Mouse (Mus musculus) liver, embryonic 12.5 days (tissue): ENCODE measurements around the gene Igfbp5. TPM values are rescaled to one million over a fixed set of nuclear protein-coding genes. Genes with fewer than 3 reads are reported as not detected.

Experiments
- ATAC-seq: fragments of 200-750 bp; cut with Nextera tagmentation; 2 replicates; pipeline ENCODE4 v1.8.0; 2017; ENCODE audit warnings: moderate number of reproducible peaks, mild to moderate bottlenecking, moderate library complexity
- H3K27ac ChIP-seq: fragments of 300-500 bp; sonication (generic); 2 replicates; pipeline ENCODE4 v1.5.1; 2016; ENCODE audit warnings: mild to moderate bottlenecking
- H3K27me3 ChIP-seq: fragments of 300-500 bp; sonication (generic); replicated peaks from 2 replicates; pipeline ENCODE4 v1.6.1; 2016; ENCODE audit warnings: mild to moderate bottlenecking, moderate library complexity
- H3K36me3 ChIP-seq: fragments of 300-500 bp; sonication (generic); 2 replicates; pipeline ENCODE4 v1.6.1; 2016; ENCODE audit warnings: mild to moderate bottlenecking, moderate library complexity
- H3K4me1 ChIP-seq: fragments of 300-500 bp; sonication (generic); 2 replicates; pipeline ENCODE4 v1.6.1; 2016
- H3K4me2 ChIP-seq: fragments of 300-500 bp; sonication (generic); 2 replicates; pipeline ENCODE4 v1.6.1; 2016; ENCODE audit warnings: mild to moderate bottlenecking, moderate library complexity
- H3K4me3 ChIP-seq: fragments of 300-500 bp; sonication (generic); 2 replicates; pipeline ENCODE4 v1.5.1; 2016; ENCODE audit warnings: mild to moderate bottlenecking, moderate library complexity
- H3K9ac ChIP-seq: fragments of 300-500 bp; sonication (generic); 2 replicates; pipeline ENCODE4 v1.6.1; 2016; ENCODE audit warnings: mild to moderate bottlenecking, moderate library complexity
- H3K9me3 ChIP-seq: fragments of 300-500 bp; sonication (generic); replicated peaks from 2 replicates; pipeline ENCODE4 v1.6.1; 2016; ENCODE audit warnings: mild to moderate bottlenecking, moderate library complexity
- WGBS: fragments of 180-500 bp; shearing (Covaris S2); methylation state at CpG from one replicate; pipeline ENCODE4 v1.1.7; 2016; ENCODE audit not compliant: insufficient replicate concordance; 5-methylcytosine and 5-hydroxymethylcytosine counted together
- polyA plus RNA-seq: library from polyadenylated mRNA; unstranded; fragments of >200 nt; fragmentation: Nextera tagmentation; extraction: Ambion mirVana; gene quantifications from 2 replicates; pipeline ENCODE4 v1.2.1, GENCODE M21; 2016

Gene Igfbp5
- polyA plus RNA-seq, 1 experiment from 2014 or later: 7.6 TPM

- Histone ChIP-seq H3K4me2 (no peak overlapping the region), H3K27me3 (peaks cover 79% of the 10 kb centered on the region), H3K27ac (no peak overlapping the region), H3K4me3 (no peak overlapping the region), H3K9ac (no peak overlapping the region), H3K9me3 (no peaks in the 10 kb centered on the region), H3K4me1 (peaks cover 40% of the 10 kb centered on the region), H3K36me3 (no peaks in the 10 kb centered on the region)
- WGBS: 4% methylated on average over 3 of the region's 3 CpGs
- no peak for ATAC-seq
Measured at GRCm38 (mm10) chr1:72875708-72876107, 1.0 kb upstream of the Igfbp5 start.

- WGBS: under 1% methylated on average over 43 of the region's 43 CpGs
- ATAC-seq: no peak
- H3K4me2 ChIP-seq: peak overlapping the region; percentile 69
- H3K4me3 ChIP-seq: peak overlapping the region; percentile 38
- no peaks in the 10 kb centered on the region for H3K9me3 ChIP-seq
- peaks cover 54% of the 10 kb centered on the region for H3K4me1 ChIP-seq
- peaks cover 93% of the 10 kb centered on the region for H3K27me3 ChIP-seq
- H3K9ac ChIP-seq: no peak overlapping the region; the same call in 1 of the 2 replicates
- no peaks in the 10 kb centered on the region for H3K36me3 ChIP-seq
- H3K27ac ChIP-seq: 0 out of 2 replicates have a peak overlapping the region, but pooled peaks have one; percentile 2
Measured at GRCm38 (mm10) chr1:72873511-72874286, 985 bp downstream of the Igfbp5 start.

GRCm38 (mm10) chr1:72873078-72873477 is 1.6 kb downstream of the Igfbp5 start:
- ATAC-seq: no peak
- peak overlapping the region; percentile 38 for H3K4me3 ChIP-seq

GRCm38 (mm10) chr1:72872521-72872920 is 2.2 kb downstream of the Igfbp5 start:
- Histone ChIP-seq H3K27ac (no peak overlapping the region), H3K36me3 (no peaks in the 10 kb centered on the region), H3K4me2 (peak overlapping the region; percentile 69), H3K4me1 (peaks cover 58% of the 10 kb centered on the region), H3K27me3 (peaks cover 84% of the 10 kb centered on the region), H3K9me3 (no peaks in the 10 kb centered on the region), H3K9ac (no peak overlapping the region), H3K4me3 (peak overlapping the region; percentile 40; the same call in 1 of the 2 replicates)
- no peak for ATAC-seq
- WGBS: 2% methylated on average over 8 of the region's 8 CpGs

More at GRCm38 (mm10) chr1:72873078-72873477, 1.6 kb downstream of the Igfbp5 start:
- 2% methylated on average over 16 of the region's 16 CpGs for WGBS
- H3K9me3 ChIP-seq: no peaks in the 10 kb centered on the region
- H3K4me1 ChIP-seq: peaks cover 58% of the 10 kb centered on the region
- no peak overlapping the region for H3K27ac ChIP-seq
- no peak overlapping the region for H3K9ac ChIP-seq
- peak overlapping the region; percentile 69 for H3K4me2 ChIP-seq
- no peaks in the 10 kb centered on the region for H3K36me3 ChIP-seq
- peaks cover 87% of the 10 kb centered on the region for H3K27me3 ChIP-seq

- H3K36me3 ChIP-seq: no peaks in the 10 kb centered on the region
- H3K9me3 ChIP-seq: no peaks in the 10 kb centered on the region
- peak overlapping the region; percentile 69 for H3K4me2 ChIP-seq
- no peak for ATAC-seq
- H3K27ac ChIP-seq: no peak overlapping the region
- no peak overlapping the region for H3K9ac ChIP-seq
- H3K4me1 ChIP-seq: peaks cover 58% of the 10 kb centered on the region
- peaks cover 77% of the 10 kb centered on the region for H3K27me3 ChIP-seq
- peak overlapping the region; percentile 40 for H3K4me3 ChIP-seq
- WGBS: under 1% methylated on average over 34 of the region's 34 CpGs
Measured at GRCm38 (mm10) chr1:72871697-72872411, 2.8 kb downstream of the Igfbp5 start.

- peak overlapping the region; percentile 40 for H3K4me3 ChIP-seq
- peaks cover 58% of the 10 kb centered on the region for H3K4me1 ChIP-seq
- no peaks in the 10 kb centered on the region for H3K9me3 ChIP-seq
- peak overlapping the region; percentile 69 for H3K4me2 ChIP-seq
- H3K27ac ChIP-seq: no peak overlapping the region
- WGBS: 0% methylated on average over 6 of the region's 6 CpGs
- ATAC-seq: no peak
- H3K9ac ChIP-seq: no peak overlapping the region
- no peaks in the 10 kb centered on the region for H3K36me3 ChIP-seq
- peaks cover 72% of the 10 kb centered on the region for H3K27me3 ChIP-seq
Measured at GRCm38 (mm10) chr1:72871337-72871696, 3.4 kb downstream of the Igfbp5 start.

- H3K27me3 ChIP-seq: peaks cover 66% of the 10 kb centered on the region
- H3K27ac ChIP-seq: no peak overlapping the region
- peak overlapping the region; percentile 38 for H3K4me3 ChIP-seq
Measured at GRCm38 (mm10) chr1:72870615-72871336, 3.9 kb downstream of the Igfbp5 start.

GRCm38 (mm10) chr1:72869681-72870614 is 4.7 kb downstream of the Igfbp5 start:
- 8% methylated on average over 22 of the region's 22 CpGs for WGBS
- Histone ChIP-seq H3K9me3 (no peaks in the 10 kb centered on the region), H3K4me3 (peak overlapping the region; percentile 38), H3K36me3 (no peaks in the 10 kb centered on the region), H3K27ac (no peak overlapping the region), H3K9ac (no peak overlapping the region), H3K27me3 (peaks cover 58% of the 10 kb centered on the region), H3K4me1 (peaks cover 58% of the 10 kb centered on the region), H3K4me2 (peak overlapping the region; percentile 69)
- ATAC-seq: peak; percentile 31; the same call in 1 of the 2 replicates

More at GRCm38 (mm10) chr1:72870615-72871336, 3.9 kb downstream of the Igfbp5 start:
- Histone ChIP-seq H3K4me2 (peak overlapping the region; percentile 69), H3K9me3 (no peaks in the 10 kb centered on the region), H3K36me3 (no peaks in the 10 kb centered on the region), H3K4me1 (peaks cover 58% of the 10 kb centered on the region), H3K9ac (no peak overlapping the region)
- peak; percentile 40 for ATAC-seq
- 1% methylated on average over 20 of the region's 20 CpGs for WGBS

GRCm38 (mm10) chr1:72869275-72869674 is 5.4 kb downstream of the Igfbp5 start:
- H3K4me1 ChIP-seq: peaks cover 52% of the 10 kb centered on the region
- peaks cover 53% of the 10 kb centered on the region for H3K27me3 ChIP-seq
- no peak overlapping the region for H3K4me2 ChIP-seq
- H3K4me3 ChIP-seq: no peak overlapping the region
- no peaks in the 10 kb centered on the region for H3K9me3 ChIP-seq
- no peak overlapping the region for H3K27ac ChIP-seq
- H3K9ac ChIP-seq: no peak overlapping the region
- no peaks in the 10 kb centered on the region for H3K36me3 ChIP-seq
- ATAC-seq: no peak

- Histone ChIP-seq H3K9me3 (no peaks in the 10 kb centered on the region), H3K9ac (no peak overlapping the region), H3K4me2 (no peak overlapping the region), H3K4me3 (no peak overlapping the region), H3K36me3 (no peaks in the 10 kb centered on the region), H3K27ac (no peak overlapping the region), H3K4me1 (peaks cover 45% of the 10 kb centered on the region), H3K27me3 (peaks cover 49% of the 10 kb centered on the region)
- ATAC-seq: no peak
- WGBS: 28% methylated on average over 10 of the region's 10 CpGs
Measured at GRCm38 (mm10) chr1:72868429-72869215, 6.1 kb downstream of the Igfbp5 start.
